Mouse (Mus musculus) adrenal gland, postnatal 25 days (tissue): ENCODE measurements around the gene Arih1. TPM values are rescaled to one million over a fixed set of nuclear protein-coding genes. Genes with fewer than 3 reads are reported as not detected.
"Not testable (repeated sequence)": the region's sequence is repeated elsewhere in the genome, so short reads cannot be mapped to it uniquely, and the experiment has no call there.

Experiments
- DNase-seq: peaks from one replicate; pipeline ENCODE4 v3.0.0; 2021; ENCODE audit warnings: mixed read lengths
- total RNA-seq: library from RNA; stranded (reverse); gene quantifications from 2 replicates; pipeline ENCODE4 v1.2.3, GENCODE M21; 2021

Gene Arih1
- total RNA-seq, 1 experiment from 2014 or later: 142 TPM

- no peak for DNase-seq
Observed at GRCm38 (mm10) chr9:59458416-59458815, 28.0 kb downstream of the Arih1 start.

- DNase-seq: no peak
Observed at GRCm38 (mm10) chr9:59457671-59458070, 28.7 kb downstream of the Arih1 start.

- no peak for DNase-seq
Observed at GRCm38 (mm10) chr9:59455404-59456068, 30.9 kb downstream of the Arih1 start.

GRCm38 (mm10) chr9:59433729-59434128 is 52.7 kb downstream of the Arih1 start:
- no peak for DNase-seq

GRCm38 (mm10) chr9:59431626-59432025 is 54.8 kb downstream of the Arih1 start:
- DNase-seq: no peak

GRCm38 (mm10) chr9:59420487-59420886 is 65.9 kb downstream of the Arih1 start:
- no peak for DNase-seq

- no peak for DNase-seq
Observed at GRCm38 (mm10) chr9:59407271-59407670, 79.1 kb downstream of the Arih1 start.

GRCm38 (mm10) chr9:59389086-59389485 is 97.3 kb downstream of the Arih1 start:
- no peak for DNase-seq

- no peak for DNase-seq
Observed at GRCm38 (mm10) chr9:59388311-59388710, 98.1 kb downstream of the Arih1 start.

GRCm38 (mm10) chr9:59387461-59387860 is 99.0 kb downstream of the Arih1 start:
- no peak for DNase-seq

- DNase-seq: no peak
Observed at GRCm38 (mm10) chr9:59375626-59376025, 110.8 kb downstream of the Arih1 start.

- no peak for DNase-seq
Observed at GRCm38 (mm10) chr9:59369646-59370045, 116.8 kb downstream of the Arih1 start.

GRCm38 (mm10) chr9:59369220-59369619 is 117.2 kb downstream of the Arih1 start:
- no peak for DNase-seq

- DNase-seq: not testable (repeated sequence)
Observed at GRCm38 (mm10) chr9:59360487-59360886, 125.9 kb downstream of the Arih1 start.

GRCm38 (mm10) chr9:59358041-59358440 is 128.4 kb downstream of the Arih1 start:
- not testable (repeated sequence) for DNase-seq

- peak; percentile 94 for DNase-seq
Observed at GRCm38 (mm10) chr9:59353253-59353639, 133.2 kb downstream of the Arih1 start, which contains the start of gene Bbs4. Bbs4 (minus strand) TSS chr9:59353508.

- DNase-seq: no peak
Observed at GRCm38 (mm10) chr9:59352586-59353252, 133.7 kb downstream of the Arih1 start.

GRCm38 (mm10) chr9:59346176-59346575 is 140.2 kb downstream of the Arih1 start:
- no peak for DNase-seq

- peak; percentile 19 for DNase-seq
Observed at GRCm38 (mm10) chr9:59340002-59340401, 146.4 kb downstream of the Arih1 start.

- DNase-seq: no peak
Observed at GRCm38 (mm10) chr9:59339107-59339506, 147.3 kb downstream of the Arih1 start.

GRCm38 (mm10) chr9:59338411-59338810 is 148.0 kb downstream of the Arih1 start:
- no peak for DNase-seq
